Mouse (Mus musculus) ES-E14 (cell line): ENCODE results near the gene Fchsd2.

Experiments
- CHD2 ChIP-seq: IDR thresholded peaks from 2 replicates; pipeline ENCODE4 v1.6.1; 2014; ENCODE audit warnings: mild to moderate bottlenecking, low read depth, low read length, inconsistent platforms
- HCFC1 ChIP-seq: IDR thresholded peaks from 2 replicates; pipeline ENCODE4 v1.6.1; 2012; ENCODE audit warnings: low read length, inconsistent platforms, borderline replicate concordance; ENCODE audit not compliant: insufficient read depth
- MAFK ChIP-seq: IDR thresholded peaks from 2 replicates; pipeline ENCODE4 v1.6.1; 2014; ENCODE audit warnings: mild to moderate bottlenecking, low read depth, low read length, inconsistent platforms; ENCODE audit not compliant: insufficient read depth
- ZC3H11A ChIP-seq: IDR thresholded peaks from 2 replicates; pipeline ENCODE4 v1.6.1; 2012; ENCODE audit warnings: low read depth, mild to moderate bottlenecking, inconsistent platforms, low read length, borderline replicate concordance
- ZNF384 ChIP-seq: IDR thresholded peaks from 2 replicates; pipeline ENCODE4 v1.6.1; 2012; ENCODE audit warnings: low read depth, low read length, inconsistent platforms

DNA sequence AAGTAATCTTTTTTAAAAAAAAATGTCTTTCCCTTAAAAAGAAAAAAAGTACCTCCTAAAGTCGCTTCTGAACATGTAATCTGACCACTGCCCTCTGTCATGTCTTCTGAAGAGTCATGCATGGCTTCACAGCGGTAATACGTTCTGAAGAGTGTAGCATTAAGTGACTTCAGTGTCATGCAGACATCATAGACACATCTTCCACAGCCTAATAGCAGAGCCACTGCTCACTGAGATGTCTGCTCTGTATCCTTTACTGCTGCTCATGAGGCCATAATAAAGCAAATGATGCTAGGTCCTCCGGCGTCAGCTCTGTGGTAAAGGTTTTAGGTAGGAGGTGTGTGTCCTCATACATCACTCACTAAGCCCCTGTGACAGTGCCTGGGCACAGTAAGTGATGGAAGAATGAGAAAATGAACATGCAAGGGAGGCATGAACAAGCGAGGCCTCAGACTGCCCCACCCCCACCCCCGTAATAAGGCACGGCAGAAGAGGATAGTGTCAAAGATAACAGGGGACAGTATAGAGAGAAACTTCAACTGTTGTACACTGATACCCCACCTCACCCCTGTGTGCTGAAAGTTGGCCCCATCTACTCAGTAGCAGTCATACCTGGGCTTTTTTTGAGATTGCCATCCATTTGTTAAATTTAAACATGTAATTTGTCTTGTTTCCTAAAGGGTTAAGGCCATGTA lies 179.9 kb downstream of the Fchsd2 start:
- TF ChIP-seq HCFC1 (no peak), MAFK (no peak), ZNF384 (no peak), ZC3H11A (no peak), CHD2 (no peak)
